Comparison of ENCODE assay signal across 15 mouse cellular contexts in genomic region chr19:40297798-40298144, GRCm38 (mm10). TPM values are rescaled to one million over a fixed set of nuclear protein-coding genes. Genes with fewer than 3 reads are reported as not detected.
DNase-seq lines count a peak whose midpoint lies in the region; ATAC-seq lines count a peak whose summit lies in the region.
"Had no signal": no experiment of that assay in that cellular context is flagged by ENCODE, and none has a peak within 500 bp of the region (broad histone marks: within the 10 kb centered on the region; RNA-seq: fewer than 3 reads in every experiment).

No protein-coding gene starts in this region.

- H3K9me3 ChIP-seq in heart, embryonic 13.5 days = no peaks in the 10 kb centered on the region
- H3K9me3 ChIP-seq in midbrain, embryonic 10.5 days (replicated peaks) = no peaks in the 10 kb centered on the region
- H3K9me3 ChIP-seq in midbrain, embryonic 11.5 days (ENCODE audit: control insufficient read depth, low read length) = no peaks in the 10 kb centered on the region
- no peaks in the 10 kb centered on the region for H3K9me3 ChIP-seq in intestine, embryonic 16.5 days (ENCODE audit: control insufficient read depth, low read length)
- H3K9me3 ChIP-seq: midbrain, embryonic 12.5 days had no signal

- WGBS in heart, embryonic 13.5 days = 10% methylated on average over 4 of the region's 4 CpGs
- WGBS in midbrain, embryonic 10.5 days = 73% methylated on average over 4 of the region's 4 CpGs
- WGBS in midbrain, embryonic 11.5 days = 82% methylated on average over 4 of the region's 4 CpGs
- WGBS in intestine, embryonic 16.5 days = 59% methylated on average over 4 of the region's 4 CpGs

- H3K4me1 ChIP-seq in heart, embryonic 13.5 days = peaks cover 59% of the 10 kb centered on the region
- peaks cover 10% of the 10 kb centered on the region for H3K4me1 ChIP-seq in midbrain, embryonic 10.5 days
- no peaks in the 10 kb centered on the region for H3K4me1 ChIP-seq in midbrain, embryonic 11.5 days (ENCODE audit: control insufficient read depth, insufficient read depth, low read length)
- peaks cover 19% of the 10 kb centered on the region for H3K4me1 ChIP-seq in intestine, embryonic 16.5 days (ENCODE audit: control insufficient read depth, insufficient read depth, low read length)
- H3K4me1 ChIP-seq: midbrain, embryonic 12.5 days had no signal

- no peaks in the 10 kb centered on the region for H3K27me3 ChIP-seq in heart, embryonic 13.5 days (replicated peaks)
- H3K27me3 ChIP-seq in midbrain, embryonic 10.5 days (ENCODE audit: low read depth, poor library complexity, severe bottlenecking) = no peaks in the 10 kb centered on the region
- H3K27me3 ChIP-seq in midbrain, embryonic 11.5 days (ENCODE audit: control insufficient read depth, insufficient read depth, low read length) = no peaks in the 10 kb centered on the region
- no peaks in the 10 kb centered on the region for H3K27me3 ChIP-seq in intestine, embryonic 16.5 days (replicated peaks; ENCODE audit: control insufficient read depth, insufficient read depth, low read length)
- H3K27me3 ChIP-seq: midbrain, embryonic 12.5 days had no signal

- ATAC-seq in heart, embryonic 13.5 days (ENCODE audit: extremely low read depth, insufficient number of reproducible peaks, low FRiP score, low TSS enrichment) = no peak
- ATAC-seq in midbrain, embryonic 11.5 days (ENCODE audit: low FRiP score) = no peak
- ATAC-seq in intestine, embryonic 16.5 days = peak; percentile 18; the same call in 1 of the 2 replicates
- ATAC-seq in megakaryocyte-erythroid progenitor cell, adult 5-6 weeks (replicated peaks; ENCODE audit: low FRiP score, low TSS enrichment, poor library complexity, severe bottlenecking) = peak; percentile 45

- H3K9ac ChIP-seq in heart, embryonic 13.5 days = peak overlapping the region; percentile 65; the same call in 1 of the 2 replicates
- H3K9ac ChIP-seq in midbrain, embryonic 11.5 days (ENCODE audit: low read length) = no peak overlapping the region
- H3K9ac ChIP-seq in intestine, embryonic 16.5 days (ENCODE audit: low read depth, low read length) = 0 out of 2 replicates have a peak overlapping the region, but pooled peaks have one; percentile 14
- H3K9ac ChIP-seq: midbrain, embryonic 12.5 days had no signal

- H3K4me2 ChIP-seq in heart, embryonic 13.5 days = peak overlapping the region; percentile 47
- H3K4me2 ChIP-seq in midbrain, embryonic 11.5 days = no peak overlapping the region
- peak overlapping the region; percentile 32 for H3K4me2 ChIP-seq in intestine, embryonic 16.5 days (ENCODE audit: low read depth, low read length)
- H3K4me2 ChIP-seq: midbrain, embryonic 12.5 days had no signal

- peaks cover 40% of the 10 kb centered on the region for H3K36me3 ChIP-seq in heart, embryonic 13.5 days
- 0 out of 2 replicates have a peak, but pooled peaks cover 2% of the 10 kb centered on the region for H3K36me3 ChIP-seq in midbrain, embryonic 10.5 days
- H3K36me3 ChIP-seq in midbrain, embryonic 11.5 days (ENCODE audit: control insufficient read depth, insufficient read depth, low read length) = no peaks in the 10 kb centered on the region
- no peaks in the 10 kb centered on the region; the same call in 1 of the 2 replicates for H3K36me3 ChIP-seq in intestine, embryonic 16.5 days (ENCODE audit: control insufficient read depth, insufficient read depth, low read length)
- H3K36me3 ChIP-seq: midbrain, embryonic 12.5 days had no signal

- no peak overlapping the region for H3K4me3 ChIP-seq in heart, embryonic 13.5 days
- no peak overlapping the region for H3K4me3 ChIP-seq in midbrain, embryonic 10.5 days
- no peak overlapping the region for H3K4me3 ChIP-seq in midbrain, embryonic 11.5 days (ENCODE audit: low read depth, low read length)
- H3K4me3 ChIP-seq in intestine, embryonic 16.5 days (ENCODE audit: low read length) = peak overlapping the region; percentile 14; the same call in 1 of the 2 replicates
- H3K4me3 ChIP-seq: midbrain, embryonic 12.5 days; myocyte had no signal

- peak overlapping the region; percentile 77 for H3K27ac ChIP-seq in heart, embryonic 13.5 days (replicated peaks)
- peak overlapping the region; percentile 24; the same call in 1 of the 2 replicates for H3K27ac ChIP-seq in midbrain, embryonic 10.5 days (replicated peaks)
- H3K27ac ChIP-seq in midbrain, embryonic 11.5 days (ENCODE audit: low read depth, low read length) = no peak overlapping the region
- peak overlapping the region; percentile 85 for H3K27ac ChIP-seq in intestine, embryonic 16.5 days (ENCODE audit: low read length)
- H3K27ac ChIP-seq: midbrain, embryonic 12.5 days had no signal

- DNase-seq in heart, adult 9 months (ENCODE audit: low spot score in 2 of 2) = no peak
- no peak for DNase-seq in midbrain, embryonic 10.5 days (ENCODE audit: low spot score)
- DNase-seq in midbrain, embryonic 11.5 days (ENCODE audit: low spot score, missing footprints) = no peak
- DNase-seq in cerebellum, adult 8-10 months = no peak
- no peak for DNase-seq in testis, postnatal 10 days (ENCODE audit: low spot score)
- DNase-seq: cerebellum, adult 18-20 months; embryo, embryonic 11 days; kidney, adult 11 months; lung, postnatal 10 days; thymus, postnatal 14 days had no signal

RNA-seq across cellular contexts. Expression of gene Pdlim1, which starts 26.1 kb away (rescaled TPM):
- polyA plus RNA-seq in heart, embryonic 13.5 days (2015; fragmentation: Nextera tagmentation; extraction: Ambion mirVana) = 247 and 281 TPM in 2 replicates
- polyA plus RNA-seq in midbrain, embryonic 10.5 days (2016; fragmentation: Nextera tagmentation; extraction: Ambion mirVana) = 97.3 and 109 TPM in 2 replicates
- polyA plus RNA-seq in midbrain, embryonic 11.5 days (2014; fragmentation: Nextera tagmentation; extraction: Ambion mirVana) = 76.7 and 84.2 TPM in 2 replicates
- polyA plus RNA-seq in intestine, embryonic 16.5 days (2015; fragmentation: Nextera tagmentation; extraction: Ambion mirVana) = 217 and 222 TPM in 2 replicates
- 96.0 and 179 TPM in 2 replicates for total RNA-seq in megakaryocyte-erythroid progenitor cell, adult 5-6 weeks (2014; fragmentation: Nextera tagmentation)
- total RNA-seq in megakaryocyte-erythroid progenitor cell, adult 5-6 weeks (2017) = 106 and 142 TPM in 2 replicates

Comparison
In these comparisons a context has a peak if more than half of its experiments do, and no peak if none do; other contexts are left out.
1. ATAC-seq: peak in intestine, embryonic 16.5 days (single experiment) and megakaryocyte-erythroid progenitor cell, adult 5-6 weeks (single experiment); none in heart, embryonic 13.5 days (single experiment) and midbrain, embryonic 11.5 days (single experiment).